Mouse (Mus musculus) lung, adult 2 months (tissue): ENCODE results near the gene Nrm.

Source experiments
- CTCF ChIP-seq: fragments of 200-500 bp; IDR thresholded peaks from 2 replicates; pipeline ENCODE4 v1.5.1; 2011; ENCODE audit warnings: mild to moderate bottlenecking, low read length, control low read depth; ENCODE audit not compliant: insufficient read depth
- POLR2A ChIP-seq: fragments of 200-500 bp; IDR thresholded peaks from 2 replicates; pipeline ENCODE4 v1.6.1; 2011; ENCODE audit warnings: low read depth, mild to moderate bottlenecking, control low read depth, low read length, borderline replicate concordance; ENCODE audit errors: extremely low read depth

GRCm38 (mm10) chr17:35870151-35870883, 9.2 kb downstream of the Nrm start:
- peak; percentile 74; the same call in 1 of the 2 replicates for TF ChIP-seq POLR2A
- TF ChIP-seq CTCF, result no peak
